Mouse (Mus musculus) cerebellum, adult 11 months (tissue): ENCODE results near the gene Mars2.

Experiments used
- DNase-seq: peaks from one replicate; pipeline ENCODE4 v3.0.0; 2022

The Mars2 gene

GRCm38 (mm10) chr1:55224111-55224510 is 12.9 kb upstream of the Mars2 start:
- no peak for DNase-seq

GRCm38 (mm10) chr1:55225398-55225797 is 11.6 kb upstream of the Mars2 start:
- no peak for DNase-seq

- no peak for DNase-seq
Observed at GRCm38 (mm10) chr1:55226011-55226857, 10.7 kb upstream of the Mars2 start, which contains the start of gene Rftn2. Gene Rftn2 (minus strand): TSS chr1:55226782.

GRCm38 (mm10) chr1:55227376-55227775 is 9.6 kb upstream of the Mars2 start:
- DNase-seq: no peak

- no peak for DNase-seq
Observed at GRCm38 (mm10) chr1:55228256-55228884, 8.6 kb upstream of the Mars2 start.

GRCm38 (mm10) chr1:55234910-55235520 is 2.0 kb upstream of the Mars2 start:
- no peak for DNase-seq

GRCm38 (mm10) chr1:55236487-55236886 is 490 bp upstream of the Mars2 start:
- DNase-seq: no peak

- no peak for DNase-seq
Observed at GRCm38 (mm10) chr1:55237643-55238161, 725 bp downstream of the Mars2 start.

GRCm38 (mm10) chr1:55238496-55238895 is 1.5 kb downstream of the Mars2 start:
- DNase-seq: no peak

- no peak for DNase-seq
Observed at GRCm38 (mm10) chr1:55239237-55239636, 2.3 kb downstream of the Mars2 start.

GRCm38 (mm10) chr1:55246374-55246773 is 9.4 kb downstream of the Mars2 start:
- DNase-seq: no peak

GRCm38 (mm10) chr1:55264385-55264784 is 27.4 kb downstream of the Mars2 start:
- DNase-seq: no peak

- no peak for DNase-seq
Observed at GRCm38 (mm10) chr1:55265447-55265846, 28.5 kb downstream of the Mars2 start.

GRCm38 (mm10) chr1:55279081-55279480 is 42.1 kb downstream of the Mars2 start:
- DNase-seq: no peak
